Comparison of ENCODE assay signal across 12 mouse cellular contexts in genomic region chr5:139166781-139167361, GRCm38 (mm10). TPM values are rescaled to one million over a fixed set of nuclear protein-coding genes. Genes with fewer than 3 reads are reported as not detected.
A peak's percentile ranks its signal among the peaks of the same experiment; 100 is the strongest.
DNase-seq lines count a peak whose midpoint lies in the region; ATAC-seq lines count a peak whose summit lies in the region.
"Had no signal": no experiment of that assay in that cellular context is flagged by ENCODE, and none has a peak within 500 bp of the region (broad histone marks: within the 10 kb centered on the region; RNA-seq: fewer than 3 reads in every experiment).

No protein-coding gene starts in this region.

- H3K4me3 ChIP-seq in megakaryocyte, embryonic 14.5 days (replicated peaks), result peak overlapping the region; percentile 64
- H3K4me3 ChIP-seq: midbrain, embryonic 15.5 days had no signal

- ATAC-seq in activated CD4-positive, CD25-positive, alpha-beta regulatory T cell, adult 4 months, result peak; percentile 92
- ATAC-seq: midbrain, embryonic 15.5 days had no signal

- H3K9me3 ChIP-seq in megakaryocyte, embryonic 14.5 days, result no peaks in the 10 kb centered on the region
- H3K9me3 ChIP-seq: midbrain, embryonic 15.5 days had no signal

- DNase-seq in lung, postnatal 36 days, result peak; percentile 29
- DNase-seq in lung, adult 18-20 months, result no peak
- DNase-seq in thymus, postnatal 4 days, result peak; percentile 86
- no peak for DNase-seq in neural tube, embryonic 10.5 days (ENCODE audit: extremely low spot score, low spot score)
- DNase-seq in adrenal gland, adult 8-10 months, result no peak
- no peak for DNase-seq in kidney, adult 8-10 months
- DNase-seq: cerebellum, postnatal 14 days; heart, postnatal 36 days; kidney, postnatal 25 days had no signal

- H3K4me1 ChIP-seq in megakaryocyte, embryonic 14.5 days, result peaks cover 94% of the 10 kb centered on the region
- H3K4me1 ChIP-seq: midbrain, embryonic 15.5 days had no signal

- peaks cover 87% of the 10 kb centered on the region for H3K36me3 ChIP-seq in megakaryocyte, embryonic 14.5 days (replicated peaks; ENCODE audit: low read length)

- H3K27me3 ChIP-seq in megakaryocyte, embryonic 14.5 days (replicated peaks), result no peaks in the 10 kb centered on the region
- H3K27me3 ChIP-seq: midbrain, embryonic 15.5 days had no signal

RNA-seq across cellular contexts. Expression of gene Dnaaf5, which starts 16.8 kb away (rescaled TPM):
- 10 to 100 TPM in 1 of 2 experiments, 1 to 10 TPM in 1; 9.3 to 14.7 TPM for polyA plus RNA-seq in activated CD4-positive, CD25-positive, alpha-beta regulatory T cell, adult 4 months (2017; shearing (Covaris generic))
- polyA plus RNA-seq in megakaryocyte, embryonic 14.5 days (2012; ENCODE audit: insufficient read depth, low replicate concordance), result 196 and 533 TPM in 2 replicates
- 10 to 100 TPM; 21.7 to 24.3 (median 22.7) TPM for total RNA-seq in adrenal gland, adult 8-10 months (2022)

RNA-seq across cellular contexts. Expression of gene Prkar1b, which starts 17.1 kb away (rescaled TPM):
- polyA plus RNA-seq in activated CD4-positive, CD25-positive, alpha-beta regulatory T cell, adult 4 months (2017; shearing (Covaris generic)), result 1 to 10 TPM; 2.6 to 5.4 TPM
- 1.4 TPM in 1 of 2 replicates, not detected in the other for polyA plus RNA-seq in megakaryocyte, embryonic 14.5 days (2012; ENCODE audit: insufficient read depth, low replicate concordance)
- total RNA-seq in adrenal gland, adult 8-10 months (2022), result 10 to 100 TPM; 38.5 to 62.4 (median 55.9) TPM

RNA-seq across cellular contexts. Expression of gene Sun1, which starts 33.6 kb away (rescaled TPM):
- polyA plus RNA-seq in activated CD4-positive, CD25-positive, alpha-beta regulatory T cell, adult 4 months (2017; shearing (Covaris generic)), result 10 to 100 TPM; 29.3 to 33.5 TPM
- 1.5 and 3.4 TPM in 2 replicates for polyA plus RNA-seq in megakaryocyte, embryonic 14.5 days (2012; ENCODE audit: insufficient read depth, low replicate concordance)
- 100 to 1,000 TPM in 3 of 4 experiments, 10 to 100 TPM in 1; 86.6 to 128 (median 111) TPM for total RNA-seq in adrenal gland, adult 8-10 months (2022)

Comparison
In these comparisons a context has a peak if more than half of its experiments do, and no peak if none do; other contexts are left out.
1. DNase-seq: peak in lung, postnatal 36 days (single experiment) and thymus, postnatal 4 days (single experiment); none in lung, adult 18-20 months (0 of 2), neural tube, embryonic 10.5 days (single experiment), adrenal gland, adult 8-10 months (single experiment) and kidney, adult 8-10 months (0 of 2).
2. RNA of gene Dnaaf5, which starts 16.8 kb away (polyA plus RNA-seq): 196 to 533 TPM in megakaryocyte, embryonic 14.5 days; 9.3 to 14.7 TPM in activated CD4-positive, CD25-positive, alpha-beta regulatory T cell, adult 4 months; every median in the first group is over 10 times any median in the second.